Mouse (Mus musculus) neural tube, embryonic 12.5 days (tissue): ENCODE measurements at regions not wholly inside any gene's neighbourhood (a gene's known extent, or its start where the extent isn't known, plus 50 kb on each side); places are given as distances from the start of the nearest gene placed in this dataset.

Experiments used
- ATAC-seq: fragments of 200-750 bp; cut with Nextera tagmentation; 2 replicates; pipeline ENCODE4 v1.8.0; 2017; ENCODE audit warnings: low read depth, mild to moderate bottlenecking, moderate TSS enrichment, moderate library complexity; ENCODE audit not compliant: low FRiP score
- H3K27ac ChIP-seq: fragments of 300-500 bp; sonication (generic); 2 replicates; pipeline ENCODE4 v1.5.1; 2016
- H3K27me3 ChIP-seq: fragments of 300-500 bp; sonication (generic); replicated peaks from 2 replicates; pipeline ENCODE4 v1.6.1; 2016; ENCODE audit warnings: mild to moderate bottlenecking
- H3K36me3 ChIP-seq: fragments of 300-500 bp; sonication (generic); 2 replicates; pipeline ENCODE4 v1.6.1; 2016; ENCODE audit warnings: mild to moderate bottlenecking
- H3K4me1 ChIP-seq: fragments of 300-500 bp; sonication (generic); 2 replicates; pipeline ENCODE4 v1.6.1; 2016
- H3K4me2 ChIP-seq: fragments of 300-500 bp; sonication (generic); replicated peaks from 2 replicates; pipeline ENCODE4 v1.6.1; 2016; ENCODE audit warnings: mild to moderate bottlenecking
- H3K4me3 ChIP-seq: fragments of 300-500 bp; sonication (generic); 2 replicates; pipeline ENCODE4 v1.5.1; 2016
- H3K9ac ChIP-seq: fragments of 300-500 bp; sonication (generic); 2 replicates; pipeline ENCODE4 v1.6.1; 2016; ENCODE audit warnings: mild to moderate bottlenecking
- H3K9me3 ChIP-seq: fragments of 300-500 bp; sonication (generic); 2 replicates; pipeline ENCODE4 v1.6.1; 2016; ENCODE audit warnings: mild to moderate bottlenecking
- WGBS: fragments of 180-500 bp; shearing (Covaris S2); methylation state at CpG from one replicate; pipeline ENCODE4 v1.1.7; 2016; 5-methylcytosine and 5-hydroxymethylcytosine counted together

- no peak overlapping the region for H3K4me3 ChIP-seq
- ATAC-seq, result peak; percentile 76
Observed at GRCm38 (mm10) chr1:151096079-151096478, 86.3 kb upstream of the Gm47985 start.

DNA sequence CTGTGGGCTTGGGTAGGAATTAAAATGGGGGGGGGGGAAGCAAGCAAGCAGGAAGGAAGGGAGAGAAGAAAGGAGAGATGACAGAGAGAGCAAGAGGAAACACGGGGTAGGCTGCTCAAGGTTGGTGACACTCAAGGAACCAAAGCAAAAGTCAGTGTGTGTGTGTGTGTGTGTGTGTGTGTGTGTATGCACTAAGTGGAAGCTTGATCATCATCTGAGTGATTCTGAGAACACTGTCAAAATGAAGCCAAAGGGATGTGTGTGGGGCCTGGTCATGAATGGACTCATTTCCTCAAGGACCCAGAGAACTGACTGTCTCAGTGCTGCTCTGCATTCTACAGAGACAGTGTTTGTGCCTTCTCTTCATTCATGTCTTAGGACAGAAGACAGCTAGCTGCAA, 84.8 kb upstream of the Gm47985 start:
- ATAC-seq, result no peak
- no peaks in the 10 kb centered on the region for H3K27me3 ChIP-seq
- peaks cover 4% of the 10 kb centered on the region; the same call in 1 of the 2 replicates for H3K4me1 ChIP-seq
- no peak overlapping the region for H3K4me3 ChIP-seq
- H3K4me2 ChIP-seq, result no peak overlapping the region
- H3K9me3 ChIP-seq, result no peaks in the 10 kb centered on the region
- WGBS, result 96% methylated on average over 1 of the region's 1 CpGs
- no peaks in the 10 kb centered on the region for H3K36me3 ChIP-seq
- H3K9ac ChIP-seq, result no peak overlapping the region
- H3K27ac ChIP-seq, result no peak overlapping the region

More at GRCm38 (mm10) chr1:151096079-151096478, 86.3 kb upstream of the Gm47985 start:
- no peaks in the 10 kb centered on the region for H3K36me3 ChIP-seq
- H3K27me3 ChIP-seq, result no peaks in the 10 kb centered on the region
- no peak overlapping the region for H3K9ac ChIP-seq
- H3K4me2 ChIP-seq, result peak overlapping the region; percentile 40
- no peaks in the 10 kb centered on the region for H3K9me3 ChIP-seq
- H3K27ac ChIP-seq, result no peak overlapping the region
- peaks cover 4% of the 10 kb centered on the region; the same call in 1 of the 2 replicates for H3K4me1 ChIP-seq
- WGBS, result 17% methylated on average over 9 of the region's 9 CpGs

- Histone ChIP-seq H3K4me3 (no peak overlapping the region), H3K4me2 (no peak overlapping the region), H3K4me1 (peaks cover 4% of the 10 kb centered on the region; the same call in 1 of the 2 replicates), H3K9me3 (no peaks in the 10 kb centered on the region), H3K36me3 (no peaks in the 10 kb centered on the region), H3K27ac (no peak overlapping the region), H3K9ac (no peak overlapping the region), H3K27me3 (no peaks in the 10 kb centered on the region)
- WGBS, result 95% methylated on average over 1 of the region's 1 CpGs
- ATAC-seq, result no peak
Observed at GRCm38 (mm10) chr1:151098763-151099162, 83.6 kb upstream of the Gm47985 start.

DNA sequence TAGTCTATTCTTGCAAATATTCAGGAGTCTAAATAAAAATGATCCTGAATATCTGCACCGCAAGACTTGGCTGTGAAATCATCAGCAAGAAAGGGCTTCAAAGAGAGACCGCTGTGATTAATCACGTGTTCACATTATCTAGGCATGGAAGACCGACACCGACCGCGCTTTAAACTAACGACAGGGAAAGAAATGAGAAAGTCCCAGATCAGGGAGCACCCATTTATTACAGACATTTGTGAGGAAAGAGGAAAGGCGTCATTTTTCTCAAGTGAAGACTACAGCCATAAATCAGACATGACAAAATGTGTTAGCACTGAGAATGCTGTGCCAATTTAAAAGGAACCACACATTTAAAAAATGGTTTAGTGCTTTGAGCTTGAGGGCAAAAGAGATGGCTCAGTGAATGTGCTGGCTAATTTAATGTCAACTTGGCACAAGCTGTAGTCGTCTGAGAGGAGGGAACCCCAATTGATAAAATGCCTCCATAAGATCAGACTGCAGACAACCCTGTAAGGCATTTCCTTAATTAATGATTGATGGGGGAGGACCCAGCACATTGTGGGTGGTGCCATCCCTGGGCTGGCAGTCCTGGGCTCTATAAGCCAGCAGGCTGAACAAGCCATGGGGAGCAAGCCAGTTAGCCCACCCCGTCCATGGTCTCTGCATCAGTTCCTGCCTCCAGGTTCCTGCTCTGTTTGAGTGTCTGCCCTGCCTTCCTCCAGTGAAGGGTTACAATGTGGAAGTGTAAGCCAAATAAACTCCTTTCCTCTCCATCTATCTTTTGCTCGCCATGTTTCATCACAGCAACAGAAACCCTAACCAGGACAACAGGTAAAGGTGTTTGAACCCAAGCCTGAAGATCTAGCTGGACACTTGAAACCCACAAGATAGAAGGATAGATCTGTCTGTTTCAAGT, 81.5 kb upstream of the Gm47985 start:
- 64% methylated on average over 12 of the region's 12 CpGs for WGBS
- Histone ChIP-seq H3K4me1 (peaks cover 4% of the 10 kb centered on the region; the same call in 1 of the 2 replicates), H3K36me3 (no peaks in the 10 kb centered on the region), H3K4me2 (no peak overlapping the region), H3K27ac (no peak overlapping the region), H3K9ac (no peak overlapping the region), H3K4me3 (no peak overlapping the region), H3K27me3 (no peaks in the 10 kb centered on the region), H3K9me3 (no peaks in the 10 kb centered on the region)
- peak; percentile 22; the same call in 1 of the 2 replicates for ATAC-seq

GRCm38 (mm10) chr1:151101516-151101915, 80.8 kb upstream of the Gm47985 start:
- no peaks in the 10 kb centered on the region for H3K36me3 ChIP-seq
- no peak overlapping the region for H3K27ac ChIP-seq
- H3K9me3 ChIP-seq, result no peaks in the 10 kb centered on the region
- H3K4me2 ChIP-seq, result no peak overlapping the region
- 83% methylated on average over 1 of the region's 1 CpGs for WGBS
- H3K4me1 ChIP-seq, result no peaks in the 10 kb centered on the region
- no peak overlapping the region for H3K9ac ChIP-seq
- H3K4me3 ChIP-seq, result no peak overlapping the region
- H3K27me3 ChIP-seq, result no peaks in the 10 kb centered on the region
- no peak for ATAC-seq

- no peak overlapping the region for H3K4me3 ChIP-seq
- no peaks in the 10 kb centered on the region for H3K9me3 ChIP-seq
- H3K27ac ChIP-seq, result no peak overlapping the region
- no peaks in the 10 kb centered on the region for H3K36me3 ChIP-seq
- H3K27me3 ChIP-seq, result no peaks in the 10 kb centered on the region
- ATAC-seq, result no peak
- H3K4me2 ChIP-seq, result no peak overlapping the region
- H3K9ac ChIP-seq, result no peak overlapping the region
- H3K4me1 ChIP-seq, result no peaks in the 10 kb centered on the region
- WGBS, result 77% methylated on average over 3 of the region's 3 CpGs
Observed at GRCm38 (mm10) chr1:151102061-151102460, 80.3 kb upstream of the Gm47985 start.

GRCm38 (mm10) chr1:151102646-151103391, 79.5 kb upstream of the Gm47985 start:
- Histone ChIP-seq H3K4me1 (no peaks in the 10 kb centered on the region), H3K36me3 (no peaks in the 10 kb centered on the region), H3K9me3 (no peaks in the 10 kb centered on the region), H3K27me3 (no peaks in the 10 kb centered on the region), H3K4me3 (no peak overlapping the region), H3K4me2 (no peak overlapping the region), H3K9ac (no peak overlapping the region), H3K27ac (no peak overlapping the region)
- 87% methylated on average over 16 of the region's 16 CpGs for WGBS
- no peak for ATAC-seq

DNA sequence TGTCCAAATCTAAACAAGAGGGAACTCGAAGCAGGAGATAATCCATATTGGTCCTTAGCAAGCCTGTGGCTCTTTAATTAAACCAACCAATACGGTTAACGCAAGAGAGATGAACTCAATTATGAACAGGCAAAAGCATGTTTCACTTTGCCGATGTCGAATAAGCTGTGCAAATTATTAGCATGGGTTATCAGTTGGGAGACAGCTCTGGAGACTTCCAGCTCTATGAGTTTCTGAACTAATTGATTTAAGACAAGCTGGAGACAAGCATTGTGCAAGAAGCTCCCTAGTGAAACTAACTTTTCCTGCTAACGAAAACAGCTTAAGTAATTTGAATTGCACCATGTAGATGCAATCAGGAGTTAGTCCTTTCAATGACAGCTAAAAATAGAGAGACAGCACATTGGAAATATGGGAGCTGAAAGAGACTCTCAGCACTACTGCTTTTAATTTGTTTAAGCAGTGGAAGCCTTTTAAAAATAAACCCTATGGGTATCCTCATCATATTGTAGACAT, 78.8 kb upstream of the Gm47985 start:
- no peaks in the 10 kb centered on the region for H3K36me3 ChIP-seq
- WGBS, result 85% methylated on average over 6 of the region's 6 CpGs
- H3K27me3 ChIP-seq, result no peaks in the 10 kb centered on the region
- H3K9me3 ChIP-seq, result no peaks in the 10 kb centered on the region
- H3K27ac ChIP-seq, result no peak overlapping the region
- H3K4me2 ChIP-seq, result no peak overlapping the region
- no peak overlapping the region for H3K4me3 ChIP-seq
- no peaks in the 10 kb centered on the region for H3K4me1 ChIP-seq
- ATAC-seq, result no peak
- no peak overlapping the region for H3K9ac ChIP-seq

- no peaks in the 10 kb centered on the region for H3K4me1 ChIP-seq
- H3K9me3 ChIP-seq, result no peaks in the 10 kb centered on the region
- 93% methylated on average over 5 of the region's 5 CpGs for WGBS
- H3K36me3 ChIP-seq, result no peaks in the 10 kb centered on the region
- H3K4me2 ChIP-seq, result no peak overlapping the region
- no peak overlapping the region for H3K27ac ChIP-seq
- H3K27me3 ChIP-seq, result no peaks in the 10 kb centered on the region
- no peak for ATAC-seq
- no peak overlapping the region for H3K9ac ChIP-seq
- H3K4me3 ChIP-seq, result no peak overlapping the region
Observed at GRCm38 (mm10) chr1:151104346-151104745, 78.0 kb upstream of the Gm47985 start.

- 90% methylated on average over 2 of the region's 2 CpGs for WGBS
- Histone ChIP-seq H3K4me2 (no peak overlapping the region), H3K9ac (no peak overlapping the region), H3K27ac (no peak overlapping the region), H3K4me3 (no peak overlapping the region), H3K27me3 (no peaks in the 10 kb centered on the region), H3K9me3 (no peaks in the 10 kb centered on the region), H3K4me1 (no peaks in the 10 kb centered on the region), H3K36me3 (no peaks in the 10 kb centered on the region)
- ATAC-seq, result no peak
Observed at GRCm38 (mm10) chr1:151104806-151105205, 77.5 kb upstream of the Gm47985 start.

- no peak for ATAC-seq
- WGBS, result 69% methylated on average over 3 of the region's 3 CpGs
- Histone ChIP-seq H3K27ac (no peak overlapping the region), H3K4me3 (no peak overlapping the region), H3K4me1 (no peaks in the 10 kb centered on the region), H3K9ac (no peak overlapping the region), H3K27me3 (no peaks in the 10 kb centered on the region), H3K36me3 (no peaks in the 10 kb centered on the region), H3K9me3 (no peaks in the 10 kb centered on the region), H3K4me2 (no peak overlapping the region)
Observed at GRCm38 (mm10) chr1:151105251-151105650, 77.1 kb upstream of the Gm47985 start.

GRCm38 (mm10) chr1:151107401-151107800, 74.9 kb upstream of the Gm47985 start:
- ATAC-seq, result no peak
- H3K36me3 ChIP-seq, result no peaks in the 10 kb centered on the region
- no peaks in the 10 kb centered on the region for H3K9me3 ChIP-seq
- no peaks in the 10 kb centered on the region for H3K27me3 ChIP-seq
- WGBS, result 74% methylated on average over 3 of the region's 3 CpGs
- no peak overlapping the region for H3K27ac ChIP-seq
- H3K4me3 ChIP-seq, result no peak overlapping the region
- no peak overlapping the region for H3K4me2 ChIP-seq
- H3K4me1 ChIP-seq, result peaks cover 10% of the 10 kb centered on the region; the same call in 1 of the 2 replicates
- no peak overlapping the region for H3K9ac ChIP-seq
